Mouse (Mus musculus): Measurements from ENCODE around the gene Gm44965.

DNA sequence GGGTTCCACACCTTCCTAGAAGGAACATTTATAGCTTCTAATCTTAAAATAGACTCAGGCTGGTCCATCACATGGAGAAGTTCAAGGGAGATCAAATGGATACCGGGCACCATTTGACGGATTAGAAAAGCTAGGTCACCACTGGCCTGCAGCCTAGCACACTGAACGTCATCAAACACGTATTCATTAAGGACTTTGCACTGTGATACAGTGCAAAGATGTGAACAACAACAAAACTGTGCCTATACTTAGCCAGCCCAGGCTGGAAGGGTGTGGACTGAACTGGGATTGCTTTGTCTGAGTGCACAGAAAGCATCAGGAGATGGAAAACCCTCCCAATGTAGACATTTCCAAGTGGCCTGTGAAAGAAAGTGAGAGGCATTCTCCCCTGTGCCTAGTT is 39.9 kb upstream of the Gm44965 start:
- no peak for TF ChIP-seq GATA1 (IDR thresholded peaks at IDR 0.05; ENCODE audit: low read length)
- no peak for TF ChIP-seq TAL1 (IDR thresholded peaks at IDR 0.05; ENCODE audit: low read length)

Measured in erythroblast, embryonic 14.5 days (primary cell).